Mouse (Mus musculus): ENCODE data around the gene Maml2. TPM values are rescaled to one million over a fixed set of nuclear protein-coding genes. Genes with fewer than 3 reads are reported as not detected.
A peak's percentile ranks its signal among the peaks of the same experiment; 100 is the strongest.

Maml2 gene
- polyA plus RNA-seq, 1 experiment from 2014 or later = 1.6 TPM

- no peaks in the 10 kb centered on the region for H3K9me3 ChIP-seq (ENCODE audit: low read length)
- no peaks in the 10 kb centered on the region for H3K36me3 ChIP-seq (replicated peaks; ENCODE audit: insufficient read depth, low read length)
- 69% methylated on average over 8 of the region's 8 CpGs for WGBS (ENCODE audit: insufficient replicate concordance)
- H3K27ac ChIP-seq (ENCODE audit: low read depth) = no peak overlapping the region
- no peaks in the 10 kb centered on the region for H3K27me3 ChIP-seq (ENCODE audit: insufficient read depth, low read length)
- H3K4me1 ChIP-seq (ENCODE audit: insufficient read depth) = no peaks in the 10 kb centered on the region
- ATAC-seq (no peak), DNase-seq (no peak)
- TF ChIP-seq CTCF (IDR thresholded peaks at IDR 0.05; ENCODE audit: low read depth) (no peak), EP300 (IDR thresholded peaks at IDR 0.05; ENCODE audit: low read depth) (no peak)
- H3K4me2 ChIP-seq (ENCODE audit: low read depth, low read length) = no peak overlapping the region
- H3K9ac ChIP-seq (replicated peaks) = no peak overlapping the region
- no peak overlapping the region for H3K4me3 ChIP-seq (ENCODE audit: low read depth, low read length)
These were observed 309.9 kb downstream of the Maml2 start for GRCm38 (mm10) chr9:13607609-13608185.

GRCm38 (mm10) chr9:13608532-13609071 is 310.8 kb downstream of the Maml2 start:
- no peaks in the 10 kb centered on the region for H3K27me3 ChIP-seq (ENCODE audit: insufficient read depth, low read length)
- H3K4me2 ChIP-seq (ENCODE audit: low read depth, low read length) = no peak overlapping the region
- H3K9ac ChIP-seq (replicated peaks) = no peak overlapping the region
- 42% methylated on average over 3 of the region's 3 CpGs for WGBS (ENCODE audit: insufficient replicate concordance)
- no peak overlapping the region for H3K4me3 ChIP-seq (ENCODE audit: low read depth, low read length)
- no peaks in the 10 kb centered on the region for H3K36me3 ChIP-seq (replicated peaks; ENCODE audit: insufficient read depth, low read length)
- H3K4me1 ChIP-seq (ENCODE audit: insufficient read depth) = no peaks in the 10 kb centered on the region
- DNase-seq (no peak), ATAC-seq (0 out of 2 replicates have a peak, but pooled peaks have one; percentile 31)
- TF ChIP-seq EP300 (IDR thresholded peaks at IDR 0.05; ENCODE audit: low read depth) (no peak), CTCF (IDR thresholded peaks at IDR 0.05; ENCODE audit: low read depth) (no peak)
- H3K27ac ChIP-seq (ENCODE audit: low read depth) = no peak overlapping the region
- H3K9me3 ChIP-seq (ENCODE audit: low read length) = no peaks in the 10 kb centered on the region

GRCm38 (mm10) chr9:13611561-13611960 is 313.8 kb downstream of the Maml2 start:
- Histone ChIP-seq H3K4me2 (ENCODE audit: low read depth, low read length) (no peak overlapping the region), H3K4me1 (ENCODE audit: insufficient read depth) (no peaks in the 10 kb centered on the region), H3K9ac (replicated peaks) (no peak overlapping the region), H3K4me3 (ENCODE audit: low read depth, low read length) (no peak overlapping the region), H3K9me3 (ENCODE audit: low read length) (no peaks in the 10 kb centered on the region), H3K27me3 (ENCODE audit: insufficient read depth, low read length) (no peaks in the 10 kb centered on the region), H3K27ac (ENCODE audit: low read depth) (no peak overlapping the region), H3K36me3 (replicated peaks; ENCODE audit: insufficient read depth, low read length) (no peaks in the 10 kb centered on the region)
- 69% methylated on average over 3 of the region's 3 CpGs for WGBS (ENCODE audit: insufficient replicate concordance)
- no peak for ATAC-seq
- DNase-seq = no peak
- TF ChIP-seq EP300 (IDR thresholded peaks at IDR 0.05; ENCODE audit: low read depth) (no peak), CTCF (IDR thresholded peaks at IDR 0.05; ENCODE audit: low read depth) (no peak)

GRCm38 (mm10) chr9:13612371-13612770 is 314.6 kb downstream of the Maml2 start:
- Histone ChIP-seq H3K9me3 (ENCODE audit: low read length) (no peaks in the 10 kb centered on the region), H3K4me2 (ENCODE audit: low read depth, low read length) (no peak overlapping the region), H3K27me3 (ENCODE audit: insufficient read depth, low read length) (no peaks in the 10 kb centered on the region), H3K27ac (ENCODE audit: low read depth) (no peak overlapping the region), H3K36me3 (replicated peaks; ENCODE audit: insufficient read depth, low read length) (no peaks in the 10 kb centered on the region), H3K4me1 (ENCODE audit: insufficient read depth) (no peaks in the 10 kb centered on the region), H3K9ac (replicated peaks) (no peak overlapping the region), H3K4me3 (ENCODE audit: low read depth, low read length) (no peak overlapping the region)
- ATAC-seq = no peak
- 76% methylated on average over 8 of the region's 8 CpGs for WGBS (ENCODE audit: insufficient replicate concordance)
- DNase-seq = no peak
- no peak for TF ChIP-seq CTCF (IDR thresholded peaks at IDR 0.05; ENCODE audit: low read depth)
- TF ChIP-seq EP300 (IDR thresholded peaks at IDR 0.05; ENCODE audit: low read depth) = no peak

GRCm38 (mm10) chr9:13613325-13614268 is 315.8 kb downstream of the Maml2 start:
- 65% methylated on average over 8 of the region's 8 CpGs for WGBS (ENCODE audit: insufficient replicate concordance)
- TF ChIP-seq EP300 (IDR thresholded peaks at IDR 0.05; ENCODE audit: low read depth) (no peak), CTCF (IDR thresholded peaks at IDR 0.05; ENCODE audit: low read depth) (no peak)
- Histone ChIP-seq H3K27ac (ENCODE audit: low read depth) (no peak overlapping the region), H3K9me3 (ENCODE audit: low read length) (no peaks in the 10 kb centered on the region), H3K4me3 (ENCODE audit: low read depth, low read length) (no peak overlapping the region), H3K4me1 (ENCODE audit: insufficient read depth) (no peaks in the 10 kb centered on the region), H3K9ac (replicated peaks) (no peak overlapping the region), H3K27me3 (ENCODE audit: insufficient read depth, low read length) (no peaks in the 10 kb centered on the region), H3K4me2 (ENCODE audit: low read depth, low read length) (no peak overlapping the region), H3K36me3 (replicated peaks; ENCODE audit: insufficient read depth, low read length) (no peaks in the 10 kb centered on the region)
- DNase-seq (no peak), ATAC-seq (no peak)

GRCm38 (mm10) chr9:13616383-13617009 is 318.7 kb downstream of the Maml2 start:
- no peaks in the 10 kb centered on the region for H3K4me1 ChIP-seq (ENCODE audit: insufficient read depth)
- ATAC-seq (no peak), DNase-seq (no peak)
- H3K4me3 ChIP-seq (ENCODE audit: low read depth, low read length) = no peak overlapping the region
- 64% methylated on average over 5 of the region's 5 CpGs for WGBS (ENCODE audit: insufficient replicate concordance)
- H3K9ac ChIP-seq (replicated peaks) = no peak overlapping the region
- H3K36me3 ChIP-seq (replicated peaks; ENCODE audit: insufficient read depth, low read length) = no peaks in the 10 kb centered on the region
- H3K4me2 ChIP-seq (ENCODE audit: low read depth, low read length) = no peak overlapping the region
- no peak overlapping the region for H3K27ac ChIP-seq (ENCODE audit: low read depth)
- no peaks in the 10 kb centered on the region for H3K27me3 ChIP-seq (ENCODE audit: insufficient read depth, low read length)
- H3K9me3 ChIP-seq (ENCODE audit: low read length) = no peaks in the 10 kb centered on the region
- TF ChIP-seq EP300 (IDR thresholded peaks at IDR 0.05; ENCODE audit: low read depth) (no peak), CTCF (IDR thresholded peaks at IDR 0.05; ENCODE audit: low read depth) (no peak)
